Mouse (Mus musculus) B cell, adult 2 months (primary cell): Measurements from ENCODE around the gene Gm6710.
"Not testable (repeated sequence)": the region's sequence is repeated elsewhere in the genome, so short reads cannot be mapped to it uniquely, and the experiment has no call there.

ENCODE experiments used
- DNase-seq, 2 experiments: peaks; one replicate each; pipeline ENCODE4 v3.0.0; 2022

Gm6710 gene

GRCm38 (mm10) chr2:175869024-175869423, at the start of gene Gm6710:
Gene Gm6710, plus strand, starts transcription at chr2:175869219.
- not testable (repeated sequence) for DNase-seq
